Mouse (Mus musculus): ENCODE results near the gene Brd1.

- TF ChIP-seq CTCF (IDR thresholded peaks at IDR 0.05; ENCODE audit: low read depth) = no peak
- TF ChIP-seq EP300 (IDR thresholded peaks at IDR 0.05; ENCODE audit: low read depth) = no peak
These were observed 41.3 kb downstream of the Brd1 start for GRCm38 (mm10) chr15:88692720-88693119.

Data from heart, postnatal 0 days (tissue).